Mouse (Mus musculus): Measurements from ENCODE around the gene Gm28053. TPM values are rescaled to one million over a fixed set of nuclear protein-coding genes. Genes with fewer than 3 reads are reported as not detected.
A peak's percentile ranks its signal among the peaks of the same experiment; 100 is the strongest.
"Not testable (repeated sequence)": the region's sequence is repeated elsewhere in the genome, so short reads cannot be mapped to it uniquely, and the experiment has no call there.

Gm28053 gene
- polyA plus RNA-seq (2012; rRNA removed), result 0.17 TPM in 1 of 2 replicates, not detected in the other

GRCm38 (mm10) chr6:48718455-48718854, at the start of gene Gm28053, which contains the start of gene Gimap7:
TSS of gene Gm28053 (plus strand) at chr6:48718607.
TSS of gene Gimap7 (plus strand) at chr6:48718621.
- 58% methylated on average over 2 of the region's 2 CpGs for WGBS
- no peak for DNase-seq (ENCODE audit: low read depth, low spot score)

- WGBS, result 55% methylated on average over 2 of the region's 2 CpGs
- no peak for DNase-seq (ENCODE audit: low read depth, low spot score)
These were observed 48.9 kb upstream of the Gm28053 start for GRCm38 (mm10) chr6:48669446-48669969.

GRCm38 (mm10) chr6:48674291-48675058, 43.9 kb upstream of the Gm28053 start:
- DNase-seq (ENCODE audit: low read depth, low spot score), result no peak
- 66% methylated on average over 9 of the region's 9 CpGs for WGBS

- no peak for DNase-seq (ENCODE audit: low read depth, low spot score)
- 22% methylated on average over 10 of the region's 10 CpGs for WGBS
These were observed 42.9 kb upstream of the Gm28053 start for GRCm38 (mm10) chr6:48675400-48675930.

- peak; percentile 33 for DNase-seq (ENCODE audit: low read depth, low spot score)
- WGBS, result 14% methylated on average over 13 of the region's 13 CpGs
These were observed 42.2 kb upstream of the Gm28053 start, which contains the start of gene Gimap9 for GRCm38 (mm10) chr6:48675931-48676859. TSS of gene Gimap9 (plus strand) at chr6:48676129.

- 48% methylated on average over 5 of the region's 5 CpGs for WGBS
- no peak for DNase-seq (ENCODE audit: low read depth, low spot score)
These were observed 41.5 kb upstream of the Gm28053 start for GRCm38 (mm10) chr6:48676860-48677415.

- WGBS, result 90% methylated on average over 17 of the region's 17 CpGs
- no peak for DNase-seq (ENCODE audit: low read depth, low spot score)
These were observed 40.7 kb upstream of the Gm28053 start for GRCm38 (mm10) chr6:48677492-48678345.

GRCm38 (mm10) chr6:48678391-48678790, 40.0 kb upstream of the Gm28053 start:
- no peak for DNase-seq (ENCODE audit: low read depth, low spot score)
- 59% methylated on average over 4 of the region's 4 CpGs for WGBS

- WGBS, result 80% methylated on average over 6 of the region's 6 CpGs
- no peak for DNase-seq (ENCODE audit: low read depth, low spot score)
These were observed 38.7 kb upstream of the Gm28053 start for GRCm38 (mm10) chr6:48679701-48680100.

- no peak for DNase-seq (ENCODE audit: low read depth, low spot score)
- WGBS, result 82% methylated on average over 5 of the region's 5 CpGs
These were observed 38.0 kb upstream of the Gm28053 start for GRCm38 (mm10) chr6:48680421-48680820.

- WGBS, result 73% methylated on average over 3 of the region's 3 CpGs
- DNase-seq (ENCODE audit: low read depth, low spot score), result no peak
These were observed 36.8 kb upstream of the Gm28053 start for GRCm38 (mm10) chr6:48681472-48682090.

- 75% methylated on average over 4 of the region's 4 CpGs for WGBS
- DNase-seq (ENCODE audit: low read depth, low spot score), result no peak
These were observed 36.1 kb upstream of the Gm28053 start for GRCm38 (mm10) chr6:48682271-48682670.

- not testable (repeated sequence) for DNase-seq (ENCODE audit: low read depth, low spot score)
- 89% methylated on average over 4 of the region's 4 CpGs for WGBS
These were observed 35.1 kb upstream of the Gm28053 start for GRCm38 (mm10) chr6:48683263-48683821.

- WGBS, result 51% methylated on average over 5 of the region's 5 CpGs
- DNase-seq (ENCODE audit: low read depth, low spot score), result no peak
These were observed 34.1 kb upstream of the Gm28053 start, which contains the start of gene Gimap4 for GRCm38 (mm10) chr6:48684319-48684718. TSS of gene Gimap4 (plus strand) at chr6:48684549.

GRCm38 (mm10) chr6:48684806-48685205, 33.6 kb upstream of the Gm28053 start:
- no peak for DNase-seq (ENCODE audit: low read depth, low spot score)
- WGBS, result 63% methylated on average over 4 of the region's 4 CpGs

- DNase-seq (ENCODE audit: low read depth, low spot score), result no peak
- 85% methylated on average over 2 of the region's 2 CpGs for WGBS
These were observed 33.2 kb upstream of the Gm28053 start for GRCm38 (mm10) chr6:48685251-48685650.

- 78% methylated on average over 7 of the region's 7 CpGs for WGBS
- DNase-seq (ENCODE audit: low read depth, low spot score), result no peak
These were observed 32.4 kb upstream of the Gm28053 start for GRCm38 (mm10) chr6:48685694-48686665.
